17 mouse cellular contexts compared by ENCODE assay signal in the genomic region with DNA sequence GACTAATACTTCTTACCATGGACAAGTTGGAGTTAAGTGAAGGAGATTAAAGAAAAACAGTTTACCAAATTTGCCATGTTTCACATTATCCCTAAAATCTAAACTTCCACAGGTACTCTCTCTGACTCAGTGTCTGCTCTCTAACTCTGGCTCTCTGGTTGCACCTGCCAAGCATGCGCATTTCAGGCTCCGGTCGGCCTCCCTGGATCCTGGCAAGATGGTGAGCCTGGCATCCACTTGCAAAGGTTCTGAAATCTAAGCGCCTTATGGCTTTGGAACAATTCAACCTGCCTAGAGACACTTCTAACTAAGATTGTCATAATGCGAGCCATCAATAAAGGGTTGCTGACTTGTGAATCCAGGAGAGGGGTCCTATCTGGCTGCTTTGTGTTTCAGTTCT.
"Had no signal": no experiment of that assay in that cellular context is flagged by ENCODE, and none has a peak within 500 bp of the region (broad histone marks: within the 10 kb centered on the region; RNA-seq: fewer than 3 reads in every experiment).

No protein-coding gene starts in this region.

- ATAC-seq: hindbrain, embryonic 16.5 days; inflammation-experienced regulatory T-cells, adult 6 months; intestine, embryonic 15.5 days; intestine, postnatal 0 days had no signal

- DNase-seq: gastrocnemius, adult 2 months; gastrocnemius, postnatal 10 days; gastrocnemius, postnatal 25 days; heart, adult 18-20 months; heart, postnatal 10 days; heart, postnatal 4 days; kidney, adult 18-20 months; kidney, adult 8-10 months; kidney, postnatal 10 days; kidney, postnatal 25 days; kidney, postnatal 4 days; liver; liver, embryonic 13.5 days had no signal
